Mouse (Mus musculus) erythroblast, embryonic 14.5 days (primary cell): ENCODE measurements around the gene Prkch.

Experiments used
- GATA1 ChIP-seq: IDR thresholded peaks from 2 replicates; pipeline ENCODE4 v1.6.1; 2012; ENCODE audit warnings: low read length, inconsistent platforms, mixed read lengths
- TAL1 ChIP-seq: IDR thresholded peaks from 3 replicates; pipeline ENCODE4 v1.6.1; 2012; ENCODE audit warnings: low read length, inconsistent platforms, mixed read lengths

GRCm38 (mm10) chr12:73794151-73794883 is 209.7 kb downstream of the Prkch start:
- TF ChIP-seq TAL1 (no peak), GATA1 (no peak)
